Mouse (Mus musculus) lung, postnatal 14 days (tissue): ENCODE results near the gene Olfr575.

Source experiments
- DNase-seq: peaks from one replicate; pipeline ENCODE4 v3.0.0; 2021

Olfr575 gene

GRCm38 (mm10) chr7:102958593-102958992 lies at the start of gene Olfr575:
Gene Olfr575, minus strand, starts transcription at chr7:102958775.
- no peak for DNase-seq

DNA sequence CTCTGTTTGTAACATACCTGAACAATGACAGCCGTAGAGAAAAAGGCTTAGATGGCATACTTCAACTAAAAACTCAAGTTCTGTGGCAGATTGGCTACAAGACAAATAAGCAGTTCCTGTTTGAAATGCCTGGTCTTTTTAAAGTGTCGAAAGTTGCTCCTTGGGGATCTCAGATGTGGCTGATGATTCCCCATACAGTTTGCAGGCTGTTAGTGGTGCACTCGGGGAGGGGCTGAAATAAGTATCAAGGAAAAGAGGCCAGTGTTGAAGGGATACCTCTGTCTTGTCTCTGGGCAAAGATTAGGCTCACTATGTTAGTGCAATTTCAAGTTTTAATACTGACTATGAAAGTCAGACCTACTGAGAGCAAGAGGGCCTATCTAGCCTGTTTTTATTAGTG lies 30.6 kb upstream of the Olfr575 start, which contains the start of gene Olfr578:
Gene Olfr578 (minus strand): TSS at position 101 of the 400 bp plus-strand sequence.
- no peak for DNase-seq

GRCm38 (mm10) chr7:102975843-102976242 lies 17.3 kb upstream of the Olfr575 start, which contains the start of gene Olfr577:
Gene Olfr577, minus strand, starts transcription at chr7:102975943.
- no peak for DNase-seq

- no peak for DNase-seq
Measured at GRCm38 (mm10) chr7:102974399-102974798, 15.8 kb upstream of the Olfr575 start.

DNA sequence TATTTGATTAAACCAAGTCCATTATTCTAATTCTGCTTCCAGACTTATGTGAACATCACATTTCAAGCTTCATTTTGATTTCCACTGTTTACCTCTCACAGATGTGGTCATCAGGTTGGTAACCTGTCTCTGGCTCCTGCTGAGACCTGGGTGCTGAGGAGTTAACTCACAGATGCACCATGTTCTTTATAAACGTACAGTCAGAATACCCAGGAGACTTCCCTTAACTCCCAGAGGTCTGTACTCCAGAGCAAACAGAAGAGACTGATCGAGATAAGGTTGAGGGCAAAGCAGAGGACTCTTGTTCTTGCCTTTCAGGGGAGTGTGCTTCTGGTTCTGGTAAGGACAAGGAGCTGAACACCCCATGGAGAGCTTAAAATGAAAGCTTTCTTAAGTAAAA lies 3.8 kb upstream of the Olfr575 start, which contains the start of gene Olfr576:
Gene Olfr576 (plus strand): TSS at position 301 of the 400 bp plus-strand sequence.
- DNase-seq, result no peak

- no peak for DNase-seq
Measured at GRCm38 (mm10) chr7:102958137-102958536, 438 bp downstream of the Olfr575 start.

- DNase-seq, result no peak
Measured at GRCm38 (mm10) chr7:102950732-102951131, 7.8 kb downstream of the Olfr575 start.

DNA sequence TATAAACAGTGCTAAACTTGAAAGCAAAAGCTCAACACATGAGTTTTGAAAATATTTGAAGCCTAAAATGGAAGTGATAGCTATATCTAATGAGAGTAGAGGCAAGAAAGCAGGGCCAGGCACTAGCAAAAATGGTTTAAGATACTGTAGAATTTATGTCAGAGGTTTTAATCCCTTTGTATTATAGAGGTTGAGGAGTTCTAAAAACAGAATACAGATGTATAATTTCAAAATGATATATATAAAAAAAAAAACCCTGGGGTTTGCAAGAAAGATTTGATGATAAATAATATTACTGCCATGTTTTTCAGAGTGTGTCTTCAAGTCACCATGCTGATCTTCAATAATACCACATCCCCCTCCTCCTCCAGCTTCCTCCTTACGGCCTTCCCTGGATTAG lies 10.4 kb downstream of the Olfr575 start, which contains the start of gene Olfr574:
Gene Olfr574 (plus strand): TSS at position 301 of the 400 bp plus-strand sequence.
- no peak for DNase-seq

DNA sequence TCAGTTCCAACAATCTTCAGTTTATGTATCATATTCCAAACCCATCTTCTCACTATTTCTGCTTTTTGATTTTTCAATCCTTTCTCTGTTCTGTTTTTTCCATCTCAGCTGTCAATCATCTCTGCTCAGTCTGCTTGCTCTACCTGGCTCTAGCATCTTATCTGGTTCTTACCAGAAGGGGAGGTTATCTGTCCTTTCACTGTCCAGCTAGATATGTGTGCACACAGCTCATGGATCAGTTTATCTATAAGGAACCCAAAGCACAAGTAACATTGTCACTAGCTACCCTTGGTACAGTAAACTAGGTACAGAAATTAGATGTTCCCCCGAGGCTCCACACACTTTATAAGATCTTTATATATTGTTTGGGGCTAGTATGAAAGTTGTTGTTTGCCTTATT lies 15.2 kb downstream of the Olfr575 start:
- no peak for DNase-seq

DNA sequence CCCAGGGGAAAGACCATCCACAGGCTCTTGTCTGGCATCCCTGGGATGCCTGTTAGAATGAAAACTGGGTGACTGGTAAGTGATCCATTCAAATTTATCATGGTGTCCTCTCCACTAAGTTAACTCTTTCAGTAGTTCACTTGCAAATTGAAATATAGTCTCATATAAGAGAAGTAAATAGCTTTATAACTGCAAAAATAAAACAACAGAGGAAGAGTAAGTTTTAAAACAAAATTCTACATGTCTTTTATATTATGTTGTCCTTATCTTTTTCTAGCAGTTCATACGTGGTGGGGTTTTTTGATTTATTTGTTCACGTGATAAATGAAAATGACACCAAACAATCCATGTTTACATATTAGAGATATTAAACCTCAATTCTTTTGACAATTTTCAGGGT lies 16.1 kb downstream of the Olfr575 start, which contains the start of gene Olfr573-ps1:
Gene Olfr573-ps1 (minus strand): TSS at position 101 of the 400 bp plus-strand sequence.
- no peak for DNase-seq

DNA sequence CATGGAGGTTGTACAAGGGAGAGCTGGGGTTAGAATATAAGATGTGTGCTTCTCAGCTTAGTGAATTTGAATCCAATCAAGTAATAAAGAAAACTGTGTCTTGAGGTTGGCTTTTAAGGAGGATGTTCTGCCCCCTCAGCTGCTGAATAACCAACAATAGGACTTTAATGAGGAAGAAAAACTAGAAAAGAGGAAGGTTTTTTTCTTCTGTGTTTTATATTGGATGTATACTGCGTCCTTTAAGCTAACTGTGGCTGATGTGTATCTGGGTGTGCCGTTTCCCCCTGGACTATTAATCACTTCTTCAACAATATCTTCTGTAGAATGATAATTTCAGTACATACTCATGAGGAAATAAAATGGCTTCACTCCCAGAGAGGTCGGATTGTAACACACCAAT lies 31.5 kb downstream of the Olfr575 start:
- no peak for DNase-seq

DNA sequence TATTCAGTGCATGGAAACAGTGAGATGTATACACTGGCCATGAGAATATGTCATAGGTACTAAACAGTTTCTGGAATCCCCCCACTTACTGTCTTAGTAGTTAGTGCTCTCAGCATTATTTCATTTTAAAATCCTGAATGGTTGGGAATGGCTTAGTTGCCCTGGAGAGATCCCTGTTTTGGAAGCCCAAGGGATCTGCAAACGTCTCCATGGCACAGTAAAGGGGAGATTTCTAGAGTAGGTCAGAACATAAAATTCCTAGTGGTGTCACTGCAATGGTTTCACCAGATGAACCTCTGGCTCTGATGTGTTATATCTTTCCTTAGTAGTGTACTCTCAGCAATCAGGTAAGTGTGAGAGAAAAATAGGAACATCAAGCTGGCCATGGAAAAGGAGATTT lies 34.5 kb downstream of the Olfr575 start, which contains the start of gene Olfr572:
Gene Olfr572 (plus strand): TSS at position 301 of the 400 bp plus-strand sequence.
- no peak for DNase-seq

DNA sequence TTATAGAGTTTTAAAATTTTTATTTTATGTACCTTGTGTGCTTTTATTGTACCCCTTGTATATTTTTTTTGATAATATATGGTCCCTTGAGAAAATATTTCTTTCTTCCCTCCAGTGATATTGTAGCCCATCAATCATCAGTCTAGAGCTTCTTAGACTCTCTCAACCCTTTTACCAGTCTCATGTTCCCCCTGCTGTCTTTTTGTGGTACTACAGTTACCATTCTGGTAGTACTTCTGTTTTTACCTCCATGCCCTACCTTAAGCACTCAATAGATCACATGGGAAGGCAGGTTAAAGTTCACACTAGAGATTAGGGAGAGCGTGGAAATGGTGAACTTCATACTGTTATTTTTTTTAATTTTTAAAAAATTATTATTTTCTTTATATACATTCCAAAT lies 38.9 kb downstream of the Olfr575 start:
- DNase-seq, result peak; percentile 35

DNA sequence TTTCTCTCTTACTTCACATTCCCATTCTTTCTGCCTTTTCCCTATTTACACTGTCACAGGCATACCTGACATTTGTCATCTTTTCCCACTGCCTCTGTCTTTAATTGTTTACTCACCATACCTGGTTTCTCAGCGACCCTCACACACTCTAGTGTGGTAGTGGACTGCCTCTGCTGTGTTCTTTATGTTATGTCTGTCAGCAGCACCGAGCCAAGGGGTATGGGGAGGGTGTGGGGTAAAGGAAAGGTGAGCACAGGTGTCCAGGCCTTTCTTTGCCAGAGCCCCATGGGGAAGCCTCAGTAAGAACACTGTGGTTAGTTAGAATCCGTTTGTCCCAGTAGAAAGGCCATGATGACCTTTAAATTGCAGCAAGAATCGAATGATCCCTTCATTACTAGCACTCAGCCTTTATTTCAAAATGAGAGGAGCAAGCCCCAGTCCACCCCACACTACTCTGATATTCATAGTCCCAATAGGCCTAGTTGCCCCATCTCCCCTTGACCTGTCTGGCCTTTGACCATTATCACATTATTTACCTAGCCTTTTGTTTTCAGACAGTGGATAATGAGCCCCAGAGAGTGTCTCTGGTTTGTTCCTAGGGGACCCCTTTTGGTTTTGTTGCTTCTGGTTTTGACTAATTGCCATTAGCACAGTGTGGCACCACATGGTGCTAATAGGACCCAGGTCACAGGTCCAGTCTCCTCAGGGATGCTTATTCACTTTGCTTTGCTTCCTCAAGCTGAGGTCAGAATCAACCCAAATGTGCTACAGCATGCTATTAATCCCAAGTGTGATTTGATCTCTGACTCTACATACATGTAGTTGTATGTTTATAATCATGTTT lies 41.3 kb downstream of the Olfr575 start, which contains the start of gene Olfr571:
Gene Olfr571 (minus strand): TSS at position 505 of the 844 bp plus-strand sequence.
- no peak for DNase-seq

DNA sequence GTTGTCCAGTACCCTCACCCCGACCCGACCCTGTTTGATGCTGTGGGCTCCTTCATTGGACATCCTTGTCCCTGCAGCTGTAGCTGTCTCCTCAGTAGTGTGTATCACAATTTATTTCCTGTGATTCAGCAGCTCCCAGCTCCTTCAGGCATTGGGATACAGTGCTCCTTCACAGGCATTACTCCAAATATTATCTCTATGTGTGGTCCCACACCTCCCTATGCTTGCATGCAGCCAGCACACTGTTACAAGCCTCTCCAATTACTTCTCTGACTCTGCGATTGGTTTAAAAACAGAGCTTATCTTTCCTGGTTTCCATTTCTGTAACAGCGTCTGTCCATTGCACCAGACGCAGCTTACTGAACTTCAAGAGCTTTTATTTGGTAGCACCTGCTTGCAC lies 42.2 kb downstream of the Olfr575 start:
- DNase-seq, result no peak

DNA sequence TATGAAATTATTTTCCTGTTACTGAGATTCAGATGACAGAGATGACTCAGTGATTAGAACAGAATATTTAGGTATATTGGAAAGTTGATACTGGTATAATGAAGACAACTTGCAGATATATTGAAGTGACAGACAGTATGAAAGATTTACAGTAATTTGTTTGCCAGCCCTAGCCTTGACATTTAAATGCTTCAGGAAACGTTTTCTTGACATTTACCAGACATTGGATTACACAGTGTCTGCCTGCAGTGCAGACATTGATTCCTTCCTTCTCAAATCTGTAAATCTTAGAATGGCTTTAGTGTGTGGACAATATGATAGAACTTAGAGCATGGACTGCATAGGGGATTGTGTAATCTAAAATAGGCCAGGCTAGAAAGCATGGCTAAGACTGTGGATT lies 43.3 kb downstream of the Olfr575 start:
- DNase-seq, result no peak
